9 mouse cellular contexts compared by ENCODE assay signal in the genomic region with DNA sequence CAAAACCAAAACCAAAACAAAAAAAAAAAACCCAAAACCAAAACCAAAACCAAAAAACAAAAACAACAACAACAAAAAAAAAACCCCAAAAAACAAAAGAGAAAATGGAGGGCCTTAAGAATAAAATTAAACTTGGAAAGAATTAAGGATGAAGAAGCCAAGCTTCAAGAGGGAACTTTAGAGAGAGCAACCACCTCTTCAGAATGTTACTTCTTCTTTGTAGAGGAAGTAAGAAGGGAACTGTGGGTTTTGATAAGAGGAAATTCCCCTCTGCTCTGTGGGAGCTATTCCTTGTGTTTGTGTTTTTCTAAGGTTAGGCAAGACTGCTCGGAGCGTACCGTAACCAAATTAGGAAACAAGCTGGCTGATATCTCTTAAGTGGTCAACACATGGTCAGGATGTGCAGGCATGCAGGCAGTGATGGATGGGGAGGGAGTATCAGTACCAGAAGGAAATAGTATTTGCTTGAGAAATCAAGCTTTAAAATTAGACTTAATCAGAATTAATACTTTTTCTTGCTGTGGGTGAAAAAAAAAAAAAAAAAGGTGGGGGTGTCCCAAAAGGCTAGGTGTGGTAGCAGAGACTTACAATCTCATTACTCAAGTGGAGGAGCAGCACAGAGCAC. TPM values are rescaled to one million over a fixed set of nuclear protein-coding genes. Genes with fewer than 3 reads are reported as not detected.
DNase-seq lines count a peak whose midpoint lies in the region; ATAC-seq and TF ChIP-seq lines count a peak whose summit lies in the region.
"Had no signal": no experiment of that assay in that cellular context is flagged by ENCODE, and none has a peak within 500 bp of the region (broad histone marks: within the 10 kb centered on the region; RNA-seq: fewer than 3 reads in every experiment).

No protein-coding gene starts in this region.

- ATAC-seq in G1E (ENCODE audit: extremely low read depth, insufficient number of reproducible peaks, low FRiP score, poor library complexity, severe bottlenecking), result peak; percentile 57
- ATAC-seq in intestine, embryonic 15.5 days, result no peak
- ATAC-seq in lung, postnatal 0 days, result peak; percentile 39; the same call in 1 of the 2 replicates
- no peak for ATAC-seq in frontal cortex, adult (ENCODE audit: low TSS enrichment)

- TF ChIP-seq EP300 in lung, postnatal 0 days (IDR thresholded peaks at IDR 0.05), result no peak

- peaks cover 64% of the 10 kb centered on the region for H3K36me3 ChIP-seq in G1E (replicated peaks)
- H3K36me3 ChIP-seq in intestine, embryonic 15.5 days, result peaks cover 7% of the 10 kb centered on the region; the same call in 1 of the 2 replicates
- peaks cover 4% of the 10 kb centered on the region; the same call in 1 of the 2 replicates for H3K36me3 ChIP-seq in lung, postnatal 0 days (ENCODE audit: insufficient read depth, low read length)
- H3K36me3 ChIP-seq: hindbrain, embryonic 15.5 days had no signal

- no peak overlapping the region for H3K9ac ChIP-seq in intestine, embryonic 15.5 days
- no peak overlapping the region for H3K9ac ChIP-seq in lung, postnatal 0 days (replicated peaks; ENCODE audit: low read depth)
- H3K9ac ChIP-seq: hindbrain, embryonic 15.5 days had no signal

- 46% methylated on average over 3 of the region's 3 CpGs for WGBS in intestine, embryonic 15.5 days
- 22% methylated on average over 3 of the region's 3 CpGs for WGBS in lung, postnatal 0 days

- peak overlapping the region; percentile 58 for H3K27ac ChIP-seq in intestine, embryonic 15.5 days
- peak overlapping the region; percentile 68 for H3K27ac ChIP-seq in lung, postnatal 0 days (ENCODE audit: low read length)
- H3K27ac ChIP-seq: hindbrain, embryonic 15.5 days had no signal

- DNase-seq in A20 (ENCODE audit: low read depth, low spot score) (peak; percentile 78), G1E (ENCODE audit: low spot score) (peak; percentile 11)
- peak; percentile 73 for DNase-seq in lung, postnatal 0 days (ENCODE audit: low spot score)
- DNase-seq in adrenal gland, adult 8-10 months, result no peak
- no peak for DNase-seq in left cerebral cortex, adult 9 months (ENCODE audit: low spot score in 2 of 2)
- DNase-seq in ovary, postnatal 36 days (ENCODE audit: low spot score), result no peak

- no peak overlapping the region for H3K4me2 ChIP-seq in intestine, embryonic 15.5 days (replicated peaks)
- H3K4me2 ChIP-seq in lung, postnatal 0 days (replicated peaks; ENCODE audit: low read depth, low read length), result no peak overlapping the region
- H3K4me2 ChIP-seq: hindbrain, embryonic 15.5 days had no signal

- H3K4me1 ChIP-seq in G1E (ENCODE audit: insufficient read depth, low read depth, low read length), result peaks cover 93% of the 10 kb centered on the region
- H3K4me1 ChIP-seq in intestine, embryonic 15.5 days (replicated peaks), result peaks cover 37% of the 10 kb centered on the region
- H3K4me1 ChIP-seq in lung, postnatal 0 days (ENCODE audit: insufficient read depth, low read depth, low read length), result peaks cover 36% of the 10 kb centered on the region

- H3K9me3 ChIP-seq in G1E (replicated peaks), result no peaks in the 10 kb centered on the region
- no peaks in the 10 kb centered on the region for H3K9me3 ChIP-seq in intestine, embryonic 15.5 days
- H3K9me3 ChIP-seq in lung, postnatal 0 days (ENCODE audit: low read length), result no peaks in the 10 kb centered on the region
- H3K9me3 ChIP-seq: hindbrain, embryonic 15.5 days had no signal

- no peak overlapping the region for H3K4me3 ChIP-seq in G1E (ENCODE audit: low read depth, low read length)
- H3K4me3 ChIP-seq in intestine, embryonic 15.5 days (replicated peaks), result no peak overlapping the region
- no peak overlapping the region for H3K4me3 ChIP-seq in lung, postnatal 0 days (ENCODE audit: low read depth, low read length)
- H3K4me3 ChIP-seq: hindbrain, embryonic 15.5 days had no signal

- TF ChIP-seq CTCF in G1E (IDR thresholded peaks at IDR 0.05; ENCODE audit: low read depth, low read length), result no peak
- no peak for TF ChIP-seq CTCF in lung, postnatal 0 days (IDR thresholded peaks at IDR 0.05)

- no peaks in the 10 kb centered on the region for H3K27me3 ChIP-seq in G1E (ENCODE audit: insufficient read depth, low read length)
- H3K27me3 ChIP-seq in intestine, embryonic 15.5 days (replicated peaks), result no peaks in the 10 kb centered on the region
- H3K27me3 ChIP-seq in lung, postnatal 0 days (replicated peaks; ENCODE audit: insufficient read depth, low read length), result no peaks in the 10 kb centered on the region
- H3K27me3 ChIP-seq: hindbrain, embryonic 15.5 days had no signal

RNA-seq across cellular contexts. Expression of a gene that starts 57.2 kb away (rescaled TPM):
- total RNA-seq in G1E (2014; fragmentation: Nextera tagmentation), result 87.4 and 89.5 TPM in 2 replicates
- total RNA-seq in G1E (2017), result 41.9 and 54.9 TPM in 2 replicates
- 35.3 and 35.5 TPM in 2 replicates for polyA plus RNA-seq in G1E (2012)
- 30.6 and 34.9 TPM in 2 replicates for polyA plus RNA-seq in intestine, embryonic 15.5 days (2015; fragmentation: Nextera tagmentation; extraction: Ambion mirVana)
- 23.2 and 26.0 TPM in 2 replicates for polyA plus RNA-seq in lung, postnatal 0 days (2015; fragmentation: Nextera tagmentation; extraction: Ambion mirVana)
- total RNA-seq in adrenal gland, adult 8-10 months (2022), result 10 to 100 TPM; 41.7 to 58.3 (median 53.6) TPM

Comparison
In these comparisons a context has a peak if more than half of its experiments do, and no peak if none do; other contexts are left out.
1. DNase-seq: peak in A20 (single experiment), G1E (single experiment) and lung, postnatal 0 days (single experiment); none in adrenal gland, adult 8-10 months (single experiment), left cerebral cortex, adult 9 months (0 of 2) and ovary, postnatal 36 days (single experiment).
2. ATAC-seq: peak in G1E (single experiment) and lung, postnatal 0 days (single experiment); none in intestine, embryonic 15.5 days (single experiment) and frontal cortex, adult (single experiment).